Mouse (Mus musculus) kidney, postnatal 0 days (tissue): ENCODE results near the gene Arid3a. TPM values are rescaled to one million over a fixed set of nuclear protein-coding genes. Genes with fewer than 3 reads are reported as not detected.

Source experiments
- ATAC-seq: fragments of 200-750 bp; cut with Nextera tagmentation; replicated peaks from 2 replicates; pipeline ENCODE4 v1.8.0; 2017; ENCODE audit warnings: low read depth, moderate number of reproducible peaks, moderate TSS enrichment, moderate library complexity; ENCODE audit not compliant: low FRiP score
- DNase-seq: peaks from one replicate; pipeline ENCODE4 v3.0.0-alpha.2; 2016; ENCODE audit warnings: low spot score
- H3K27ac ChIP-seq: fragments of 300-500 bp; sonication (generic); 2 replicates; pipeline ENCODE4 v1.5.1; 2014; ENCODE audit warnings: mild to moderate bottlenecking
- H3K27me3 ChIP-seq: fragments of 300-500 bp; sonication (generic); 2 replicates; pipeline ENCODE4 v1.6.1; 2014; ENCODE audit warnings: low read length, mixed read lengths; ENCODE audit not compliant: insufficient read depth
- H3K36me3 ChIP-seq: fragments of 300-500 bp; sonication (generic); 2 replicates; pipeline ENCODE4 v1.6.1; 2014; ENCODE audit warnings: low read length, mixed read lengths; ENCODE audit not compliant: insufficient read depth
- H3K4me1 ChIP-seq: fragments of 300-500 bp; sonication (generic); replicated peaks from 2 replicates; pipeline ENCODE4 v1.6.1; 2014; ENCODE audit warnings: antibody characterized with exemption, low read length, mixed read lengths; ENCODE audit not compliant: insufficient read depth
- H3K4me2 ChIP-seq: fragments of 300-500 bp; sonication (generic); 2 replicates; pipeline ENCODE4 v1.6.1; 2014; ENCODE audit warnings: mild to moderate bottlenecking, low read length, moderate library complexity, mixed read lengths
- H3K4me3 ChIP-seq: fragments of 300-500 bp; sonication (generic); replicated peaks from 2 replicates; pipeline ENCODE4 v1.5.1; 2014; ENCODE audit warnings: low read depth, low read length
- H3K9ac ChIP-seq: fragments of 300-500 bp; sonication (generic); 2 replicates; pipeline ENCODE4 v1.6.1; 2014; ENCODE audit warnings: low read depth, low read length
- H3K9me3 ChIP-seq: fragments of 300-500 bp; sonication (generic); replicated peaks from 2 replicates; pipeline ENCODE4 v1.6.1; 2016; ENCODE audit warnings: low read length, inconsistent platforms, mixed read lengths
- CTCF ChIP-seq: IDR thresholded peaks from 2 replicates; pipeline ENCODE4 v1.5.1; 2016; ENCODE audit warnings: antibody characterized with exemption, low read depth, mild to moderate bottlenecking, moderate library complexity
- WGBS: fragments of 180-500 bp; shearing (Covaris S2); extraction: QIAGEN DNeasy Blood & Tissue Kit; methylation state at CpG from one replicate; pipeline ENCODE4 v1.1.7; 2014; 5-methylcytosine and 5-hydroxymethylcytosine counted together
- polyA plus RNA-seq: library from polyadenylated mRNA; unstranded; fragments of >200 nt; fragmentation: Nextera tagmentation; extraction: Ambion mirVana; gene quantifications from 2 replicates; pipeline ENCODE4 v1.2.1, GENCODE M21; 2015

Gene Arid3a
- polyA plus RNA-seq = 4.1 and 4.5 TPM in 2 replicates

DNA sequence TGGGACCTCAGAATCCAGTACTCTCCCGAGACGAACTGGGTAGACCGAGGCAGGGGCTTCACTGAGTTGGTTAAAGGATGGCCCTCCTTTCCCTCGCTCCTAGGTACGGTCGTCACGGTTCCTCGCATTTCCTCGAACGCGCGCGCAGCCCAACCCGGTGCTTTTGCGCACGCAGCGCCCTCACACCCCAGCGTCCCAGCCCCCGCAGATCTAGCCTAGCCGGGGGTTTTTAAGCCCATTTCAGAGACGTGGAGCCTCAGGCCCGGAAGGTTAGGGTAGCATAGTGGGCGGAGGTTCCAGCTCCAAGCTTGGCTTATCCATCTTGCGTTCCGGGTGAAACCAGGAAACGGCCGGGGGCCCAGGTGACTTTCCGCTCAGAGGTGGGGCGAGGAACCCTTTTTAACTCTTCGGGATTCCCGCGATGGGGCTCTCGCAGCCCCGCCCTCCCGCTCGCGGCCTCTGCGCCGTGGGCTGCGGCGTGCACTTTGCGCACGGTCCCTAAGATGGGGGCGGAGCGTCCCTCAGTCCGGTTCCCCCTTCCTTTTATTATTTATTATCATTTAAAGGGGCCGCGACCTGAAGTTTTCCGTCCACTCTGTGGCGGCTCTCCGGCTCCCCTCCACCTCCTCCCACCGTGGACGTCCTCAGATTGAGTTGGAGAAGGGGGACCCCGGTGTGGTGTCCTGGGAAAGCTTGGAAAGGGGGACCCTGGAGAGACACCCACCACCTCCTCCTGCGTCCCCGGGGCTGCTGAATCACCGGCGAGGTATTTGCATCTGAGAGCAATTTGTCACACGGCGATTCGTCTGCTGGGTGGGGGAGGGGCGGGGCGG is at the start of gene Arid3a:
Arid3a (plus strand) TSS at position 553 of the 833 bp plus-strand sequence.
- TF ChIP-seq CTCF = 0 out of 2 replicates have a peak, but pooled peaks have one; percentile 4
- peak; percentile 75 for ATAC-seq
- WGBS = under 1% methylated on average over 61 of the region's 63 CpGs

GRCm38 (mm10) chr10:79877174-79877573 is 49.7 kb upstream of the Arid3a start:
- WGBS = 58% methylated on average over 1 of the region's 1 CpGs
- Histone ChIP-seq H3K27me3 (no peaks in the 10 kb centered on the region), H3K4me1 (peaks cover 36% of the 10 kb centered on the region), H3K4me2 (no peak overlapping the region), H3K9ac (no peak overlapping the region), H3K36me3 (no peaks in the 10 kb centered on the region), H3K27ac (no peak overlapping the region), H3K9me3 (no peaks in the 10 kb centered on the region), H3K4me3 (no peak overlapping the region)
- TF ChIP-seq CTCF = no peak
- DNase-seq = no peak
- no peak for ATAC-seq

More for the DNA sequence above, at the start of gene Arid3a:
- peak within 1 kb of the TSS; percentile 91 for H3K4me3 ChIP-seq
- peak within 1 kb of the TSS; percentile 68 for H3K4me2 ChIP-seq
- no peaks in the 10 kb centered on the region for H3K9me3 ChIP-seq
- H3K4me1 ChIP-seq = peaks cover 14% of the 10 kb centered on the region
- peak; percentile 96 for DNase-seq
- H3K27me3 ChIP-seq = peaks cover 10% of the 10 kb centered on the region
- peaks cover 7% of the 10 kb centered on the region; the same call in 1 of the 2 replicates for H3K36me3 ChIP-seq
- peak within 1 kb of the TSS; percentile 98 for H3K27ac ChIP-seq
- H3K9ac ChIP-seq = peak within 1 kb of the TSS; percentile 93

DNA sequence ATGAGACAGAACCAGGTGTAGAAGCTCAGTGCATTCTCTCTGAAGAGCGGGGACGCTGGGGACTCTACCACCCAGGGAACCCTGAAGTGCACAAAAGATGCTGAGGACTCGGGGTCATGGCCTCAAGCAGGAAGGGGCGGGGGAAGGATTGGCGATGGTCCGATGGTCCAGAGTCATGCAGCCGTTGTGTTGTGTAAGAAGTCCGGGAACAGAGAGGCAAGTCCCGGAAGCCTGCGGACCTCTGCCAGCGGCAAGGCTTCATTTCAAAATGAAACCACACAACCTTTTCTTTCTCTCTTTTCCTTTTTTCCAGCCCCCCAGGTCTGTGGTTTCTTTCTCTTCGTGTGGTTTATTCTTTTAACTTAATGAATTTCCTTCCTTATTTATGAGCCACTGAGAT is 49.1 kb upstream of the Arid3a start:
- Histone ChIP-seq H3K9ac (no peak overlapping the region), H3K27ac (0 out of 2 replicates have a peak overlapping the region, but pooled peaks have one; percentile 25), H3K9me3 (no peaks in the 10 kb centered on the region), H3K4me3 (no peak overlapping the region), H3K4me1 (peaks cover 42% of the 10 kb centered on the region), H3K36me3 (no peaks in the 10 kb centered on the region), H3K27me3 (no peaks in the 10 kb centered on the region), H3K4me2 (no peak overlapping the region)
- DNase-seq (no peak), ATAC-seq (no peak)
- no peak for TF ChIP-seq CTCF
- WGBS = 35% methylated on average over 12 of the region's 12 CpGs

GRCm38 (mm10) chr10:79879527-79879926 is 47.3 kb upstream of the Arid3a start:
- TF ChIP-seq CTCF = no peak
- H3K9ac ChIP-seq = no peak overlapping the region
- no peaks in the 10 kb centered on the region for H3K9me3 ChIP-seq
- 34% methylated on average over 3 of the region's 3 CpGs for WGBS
- H3K27me3 ChIP-seq = no peaks in the 10 kb centered on the region
- DNase-seq (no peak), ATAC-seq (0 out of 2 replicates have a peak, but pooled peaks have one; percentile 17)
- H3K4me3 ChIP-seq = no peak overlapping the region
- H3K4me1 ChIP-seq = peaks cover 37% of the 10 kb centered on the region
- no peaks in the 10 kb centered on the region for H3K36me3 ChIP-seq
- H3K4me2 ChIP-seq = no peak overlapping the region
- peak overlapping the region; percentile 62; the same call in 1 of the 2 replicates for H3K27ac ChIP-seq

GRCm38 (mm10) chr10:79880721-79881120 is 46.1 kb upstream of the Arid3a start:
- TF ChIP-seq CTCF = no peak
- 19% methylated on average over 9 of the region's 9 CpGs for WGBS

DNA sequence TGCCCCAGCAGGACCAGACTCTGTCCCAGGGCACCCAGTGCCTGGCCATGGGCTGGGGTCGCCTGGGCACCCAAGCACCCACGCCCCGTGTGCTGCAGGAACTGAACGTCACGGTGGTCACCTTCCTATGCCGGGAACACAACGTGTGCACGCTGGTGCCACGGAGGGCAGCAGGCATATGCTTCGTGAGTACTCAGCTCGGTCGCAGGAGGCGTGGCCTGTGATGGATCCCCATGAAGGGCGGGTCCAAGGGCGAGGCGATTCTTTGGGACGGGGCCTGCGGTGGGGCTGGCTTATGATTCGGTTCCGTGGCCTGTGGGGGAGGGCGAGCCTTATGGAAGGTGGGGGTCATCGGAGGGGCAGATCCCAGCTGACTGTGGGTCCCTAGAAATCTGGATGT is 44.9 kb upstream of the Arid3a start:
- Histone ChIP-seq H3K27me3 (no peaks in the 10 kb centered on the region), H3K9me3 (no peaks in the 10 kb centered on the region), H3K9ac (no peak overlapping the region), H3K4me1 (peaks cover 31% of the 10 kb centered on the region), H3K36me3 (no peaks in the 10 kb centered on the region), H3K27ac (no peak overlapping the region), H3K4me2 (peak overlapping the region; percentile 44), H3K4me3 (no peak overlapping the region)
- no peak for TF ChIP-seq CTCF
- WGBS = 9% methylated on average over 22 of the region's 22 CpGs
- 0 out of 2 replicates have a peak, but pooled peaks have one; percentile 18 for ATAC-seq
- DNase-seq = no peak

More at GRCm38 (mm10) chr10:79880721-79881120, 46.1 kb upstream of the Arid3a start:
- H3K9ac ChIP-seq = no peak overlapping the region
- H3K27me3 ChIP-seq = no peaks in the 10 kb centered on the region
- DNase-seq (no peak), ATAC-seq (no peak)
- no peak overlapping the region for H3K4me2 ChIP-seq
- no peak overlapping the region; the same call in 1 of the 2 replicates for H3K27ac ChIP-seq
- no peak overlapping the region for H3K4me3 ChIP-seq
- no peaks in the 10 kb centered on the region for H3K9me3 ChIP-seq
- H3K4me1 ChIP-seq = peaks cover 31% of the 10 kb centered on the region
- H3K36me3 ChIP-seq = no peaks in the 10 kb centered on the region
